Mouse (Mus musculus) hindbrain, embryonic 13.5 days (tissue): ENCODE data around the gene Mettl16. TPM values are rescaled to one million over a fixed set of nuclear protein-coding genes. Genes with fewer than 3 reads are reported as not detected.

ENCODE experiments used
- ATAC-seq: fragments of 200-750 bp; cut with Nextera tagmentation; 2 replicates; pipeline ENCODE4 v1.8.0; 2017; ENCODE audit warnings: moderate TSS enrichment; ENCODE audit not compliant: low FRiP score
- H3K27ac ChIP-seq: fragments of 300-500 bp; sonication (generic); 2 replicates; pipeline ENCODE4 v1.5.1; 2015; ENCODE audit warnings: inconsistent platforms, mild to moderate bottlenecking, moderate library complexity
- H3K27me3 ChIP-seq: fragments of 300-500 bp; sonication (generic); 2 replicates; pipeline ENCODE4 v1.6.1; 2015; ENCODE audit warnings: mild to moderate bottlenecking, inconsistent platforms
- H3K36me3 ChIP-seq: fragments of 300-500 bp; sonication (generic); 2 replicates; pipeline ENCODE4 v1.6.1; 2015; ENCODE audit warnings: mild to moderate bottlenecking, inconsistent platforms
- H3K4me1 ChIP-seq: fragments of 300-500 bp; sonication (generic); replicated peaks from 2 replicates; pipeline ENCODE4 v1.6.1; 2015; ENCODE audit warnings: inconsistent platforms
- H3K4me2 ChIP-seq: fragments of 300-500 bp; sonication (generic); 2 replicates; pipeline ENCODE4 v1.6.1; 2015; ENCODE audit warnings: inconsistent platforms, mild to moderate bottlenecking, moderate library complexity
- H3K4me3 ChIP-seq: fragments of 300-500 bp; sonication (generic); 2 replicates; pipeline ENCODE4 v1.5.1; 2015; ENCODE audit warnings: mild to moderate bottlenecking, inconsistent platforms
- H3K9ac ChIP-seq: fragments of 300-500 bp; sonication (generic); 2 replicates; pipeline ENCODE4 v1.6.1; 2015; ENCODE audit warnings: mild to moderate bottlenecking, inconsistent platforms
- H3K9me3 ChIP-seq: fragments of 300-500 bp; sonication (generic); 2 replicates; pipeline ENCODE4 v1.6.1; 2016; ENCODE audit warnings: inconsistent platforms
- WGBS: fragments of 180-500 bp; shearing (Covaris S2); methylation state at CpG from one replicate; pipeline ENCODE4 v1.1.7; 2015; 5-methylcytosine and 5-hydroxymethylcytosine counted together
- microRNA-seq: library from miRNA; unstranded; fragments of <30 nt; microRNA quantifications from one replicate; pipeline ENCODE4, GENCODE M21; 2016
- polyA plus RNA-seq: library from polyadenylated mRNA; unstranded; fragments of >200 nt; fragmentation: Nextera tagmentation; extraction: Ambion mirVana; gene quantifications from 2 replicates; pipeline ENCODE4 v1.2.1, GENCODE M21; 2015

Mettl16 gene
- polyA plus RNA-seq, 1 experiment from 2014 or later: 55.4 TPM

- no peaks in the 10 kb centered on the region for H3K9me3 ChIP-seq
- no peak for ATAC-seq
- H3K27ac ChIP-seq: no peak overlapping the region
- no peak overlapping the region for H3K4me2 ChIP-seq
- no peak overlapping the region for H3K4me3 ChIP-seq
- peaks cover 61% of the 10 kb centered on the region for H3K36me3 ChIP-seq
- H3K9ac ChIP-seq: no peak overlapping the region
- no peaks in the 10 kb centered on the region for H3K27me3 ChIP-seq
- 91% methylated on average over 4 of the region's 4 CpGs for WGBS
- peaks cover 32% of the 10 kb centered on the region for H3K4me1 ChIP-seq
These were observed 96.0 kb downstream of the Mettl16 start for GRCm38 (mm10) chr11:74866640-74867039.

- Histone ChIP-seq H3K4me1 (peaks cover 38% of the 10 kb centered on the region), H3K9ac (no peak overlapping the region), H3K27me3 (no peaks in the 10 kb centered on the region), H3K9me3 (no peaks in the 10 kb centered on the region), H3K36me3 (peaks cover 58% of the 10 kb centered on the region), H3K4me2 (no peak overlapping the region), H3K4me3 (no peak overlapping the region), H3K27ac (no peak overlapping the region)
- no peak for ATAC-seq
- WGBS: 97% methylated on average over 2 of the region's 2 CpGs
These were observed 96.6 kb downstream of the Mettl16 start for GRCm38 (mm10) chr11:74867181-74867580.

- 96% methylated on average over 13 of the region's 13 CpGs for WGBS
- ATAC-seq: no peak
- Histone ChIP-seq H3K9me3 (no peaks in the 10 kb centered on the region), H3K4me3 (no peak overlapping the region), H3K27ac (0 out of 2 replicates have a peak overlapping the region, but pooled peaks have one; percentile 12), H3K4me1 (peaks cover 39% of the 10 kb centered on the region), H3K4me2 (no peak overlapping the region), H3K36me3 (peaks cover 50% of the 10 kb centered on the region), H3K9ac (no peak overlapping the region), H3K27me3 (no peaks in the 10 kb centered on the region)
These were observed 97.6 kb downstream of the Mettl16 start for GRCm38 (mm10) chr11:74868046-74868760.

- Histone ChIP-seq H3K9ac (peak overlapping the region; percentile 43; the same call in 1 of the 2 replicates), H3K4me2 (0 out of 2 replicates have a peak overlapping the region, but pooled peaks have one; percentile 3), H3K27me3 (no peaks in the 10 kb centered on the region), H3K36me3 (peaks cover 39% of the 10 kb centered on the region), H3K27ac (peak overlapping the region; percentile 81), H3K4me1 (peaks cover 41% of the 10 kb centered on the region), H3K9me3 (no peaks in the 10 kb centered on the region), H3K4me3 (no peak overlapping the region)
- peak; percentile 66; the same call in 1 of the 2 replicates for ATAC-seq
- 56% methylated on average over 6 of the region's 6 CpGs for WGBS
These were observed 99.0 kb downstream of the Mettl16 start for GRCm38 (mm10) chr11:74869603-74870002.

- no peaks in the 10 kb centered on the region for H3K9me3 ChIP-seq
- H3K27ac ChIP-seq: peak overlapping the region; percentile 81
- H3K4me3 ChIP-seq: no peak overlapping the region
- no peak overlapping the region for H3K9ac ChIP-seq
- peaks cover 29% of the 10 kb centered on the region for H3K36me3 ChIP-seq
- 82% methylated on average over 4 of the region's 4 CpGs for WGBS
- H3K4me1 ChIP-seq: peaks cover 48% of the 10 kb centered on the region
- H3K4me2 ChIP-seq: 0 out of 2 replicates have a peak overlapping the region, but pooled peaks have one; percentile 6
- no peak for ATAC-seq
- no peaks in the 10 kb centered on the region for H3K27me3 ChIP-seq
These were observed 99.9 kb downstream of the Mettl16 start for GRCm38 (mm10) chr11:74870544-74870943.

GRCm38 (mm10) chr11:74870991-74871622 lies 100.5 kb downstream of the Mettl16 start:
- H3K9ac ChIP-seq: peak overlapping the region; percentile 59; the same call in 1 of the 2 replicates
- no peaks in the 10 kb centered on the region for H3K9me3 ChIP-seq
- H3K36me3 ChIP-seq: peaks cover 28% of the 10 kb centered on the region
- peak overlapping the region; percentile 31; the same call in 1 of the 2 replicates for H3K4me2 ChIP-seq
- peaks cover 52% of the 10 kb centered on the region for H3K4me1 ChIP-seq
- ATAC-seq: no peak
- peak overlapping the region; percentile 81 for H3K27ac ChIP-seq
- no peaks in the 10 kb centered on the region for H3K27me3 ChIP-seq
- H3K4me3 ChIP-seq: no peak overlapping the region
- 19% methylated on average over 12 of the region's 12 CpGs for WGBS

- Histone ChIP-seq H3K4me3 (no peak overlapping the region), H3K27ac (no peak overlapping the region), H3K9me3 (no peaks in the 10 kb centered on the region), H3K4me1 (peaks cover 53% of the 10 kb centered on the region), H3K27me3 (no peaks in the 10 kb centered on the region), H3K36me3 (no peaks in the 10 kb centered on the region), H3K4me2 (no peak overlapping the region), H3K9ac (no peak overlapping the region)
- 65% methylated on average over 3 of the region's 3 CpGs for WGBS
- ATAC-seq: no peak
These were observed 104.0 kb downstream of the Mettl16 start for GRCm38 (mm10) chr11:74874630-74875029.

- no peaks in the 10 kb centered on the region for H3K9me3 ChIP-seq
- H3K4me2 ChIP-seq: peak overlapping the region; percentile 45
- H3K9ac ChIP-seq: no peak overlapping the region
- H3K27ac ChIP-seq: peak overlapping the region; percentile 84
- peak overlapping the region; percentile 16; the same call in 1 of the 2 replicates for H3K4me3 ChIP-seq
- H3K36me3 ChIP-seq: no peaks in the 10 kb centered on the region
- 1% methylated on average over 9 of the region's 9 CpGs for WGBS
- no peaks in the 10 kb centered on the region for H3K27me3 ChIP-seq
- peaks cover 40% of the 10 kb centered on the region for H3K4me1 ChIP-seq
- ATAC-seq: peak; percentile 93
These were observed 106.2 kb downstream of the Mettl16 start for GRCm38 (mm10) chr11:74876801-74877200.

Small RNA genes within 50 kb of the gene (microRNA-seq; reads per million reads assigned to microRNA genes)
- not detected for gene Mir6926

Other genes with a start within 250 kb of the Mettl16 start
- gene Rap1gap2, start 159.9 kb upstream of the Mettl16 start, polyA plus RNA-seq: 10.4 and 10.6 TPM in 2 replicates
- gene Ccdc92b, start 151.2 kb upstream of the Mettl16 start, polyA plus RNA-seq: 2.0 and 2.1 TPM in 2 replicates
- gene Cluh, start 121.3 kb upstream of the Mettl16 start, polyA plus RNA-seq: 14.3 and 16.8 TPM in 2 replicates
- 62.2 and 75.3 TPM in 2 replicates for gene Pafah1b1, start 46.2 kb upstream of the Mettl16 start, polyA plus RNA-seq
- gene Mnt, start 60.1 kb downstream of the Mettl16 start, polyA plus RNA-seq: 9.0 and 9.1 TPM in 2 replicates
- 17.8 and 19.1 TPM in 2 replicates for gene Sgsm2, start 126.2 kb downstream of the Mettl16 start, polyA plus RNA-seq
- gene Tsr1, start 127.2 kb downstream of the Mettl16 start, polyA plus RNA-seq: 29.4 and 29.6 TPM in 2 replicates
- gene Smg6, start 155.0 kb downstream of the Mettl16 start, polyA plus RNA-seq: 17.8 and 18.4 TPM in 2 replicates
- gene Srr, start 155.1 kb downstream of the Mettl16 start, polyA plus RNA-seq: 34.1 and 34.4 TPM in 2 replicates